Mouse (Mus musculus): ENCODE data around the gene Rcor3. TPM values are rescaled to one million over a fixed set of nuclear protein-coding genes. Genes with fewer than 3 reads are reported as not detected.

Rcor3 gene
- polyA plus RNA-seq, 1 experiment from 2014 or later = 25.1 TPM

DNA sequence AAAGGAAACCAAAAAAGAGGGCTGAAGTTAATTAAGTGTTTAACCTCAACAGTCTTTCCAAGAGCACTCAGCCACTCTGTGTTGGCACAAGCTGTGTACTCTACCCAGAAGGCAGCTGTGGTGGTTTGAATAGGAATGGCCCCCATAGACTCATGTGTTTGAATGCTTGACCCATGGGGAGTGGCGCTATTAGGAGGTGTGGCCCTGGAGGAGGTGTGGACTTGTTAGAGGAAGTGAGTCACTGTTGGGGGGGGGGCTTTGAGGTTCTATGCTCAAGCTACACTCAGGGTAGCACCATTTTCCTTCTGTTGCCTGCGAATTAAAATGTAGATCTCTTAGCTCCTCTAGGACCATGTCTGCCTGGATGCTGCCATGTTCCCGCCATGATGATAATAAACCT is 70.9 kb downstream of the Rcor3 start:
- Histone ChIP-seq H3K9me3 (0 out of 2 replicates have a peak, but pooled peaks cover 3% of the 10 kb centered on the region), H3K4me1 (replicated peaks) (peaks cover 19% of the 10 kb centered on the region), H3K36me3 (peaks cover 27% of the 10 kb centered on the region; the same call in 1 of the 2 replicates), H3K27ac (no peak overlapping the region), H3K9ac (replicated peaks) (no peak overlapping the region), H3K4me2 (no peak overlapping the region), H3K27me3 (no peaks in the 10 kb centered on the region), H3K4me3 (replicated peaks) (no peak overlapping the region)
- ATAC-seq (ENCODE audit: insufficient number of reproducible peaks, insufficient read depth, low FRiP score, low TSS enrichment, low read depth) = no peak
- WGBS = 90% methylated on average over 3 of the region's 3 CpGs

GRCm38 (mm10) chr1:192063209-192063946 is 74.5 kb downstream of the Rcor3 start:
- ATAC-seq (ENCODE audit: insufficient number of reproducible peaks, insufficient read depth, low FRiP score, low TSS enrichment, low read depth) = no peak
- 88% methylated on average over 8 of the region's 8 CpGs for WGBS
- H3K27me3 ChIP-seq = no peaks in the 10 kb centered on the region
- peaks cover 27% of the 10 kb centered on the region; the same call in 1 of the 2 replicates for H3K36me3 ChIP-seq
- H3K4me1 ChIP-seq (replicated peaks) = no peaks in the 10 kb centered on the region
- no peak overlapping the region for H3K27ac ChIP-seq
- H3K4me3 ChIP-seq (replicated peaks) = no peak overlapping the region
- 0 out of 2 replicates have a peak, but pooled peaks cover 3% of the 10 kb centered on the region for H3K9me3 ChIP-seq
- no peak overlapping the region for H3K4me2 ChIP-seq
- H3K9ac ChIP-seq (replicated peaks) = no peak overlapping the region

- Histone ChIP-seq H3K4me3 (replicated peaks) (no peak overlapping the region), H3K27ac (no peak overlapping the region), H3K9ac (replicated peaks) (no peak overlapping the region), H3K4me1 (replicated peaks) (no peaks in the 10 kb centered on the region), H3K27me3 (no peaks in the 10 kb centered on the region), H3K4me2 (no peak overlapping the region), H3K36me3 (peaks cover 27% of the 10 kb centered on the region; the same call in 1 of the 2 replicates), H3K9me3 (0 out of 2 replicates have a peak, but pooled peaks cover 3% of the 10 kb centered on the region)
- WGBS = 86% methylated on average over 14 of the region's 14 CpGs
- ATAC-seq (ENCODE audit: insufficient number of reproducible peaks, insufficient read depth, low FRiP score, low TSS enrichment, low read depth) = no peak
These were observed 75.2 kb downstream of the Rcor3 start for GRCm38 (mm10) chr1:192062682-192063081.

DNA sequence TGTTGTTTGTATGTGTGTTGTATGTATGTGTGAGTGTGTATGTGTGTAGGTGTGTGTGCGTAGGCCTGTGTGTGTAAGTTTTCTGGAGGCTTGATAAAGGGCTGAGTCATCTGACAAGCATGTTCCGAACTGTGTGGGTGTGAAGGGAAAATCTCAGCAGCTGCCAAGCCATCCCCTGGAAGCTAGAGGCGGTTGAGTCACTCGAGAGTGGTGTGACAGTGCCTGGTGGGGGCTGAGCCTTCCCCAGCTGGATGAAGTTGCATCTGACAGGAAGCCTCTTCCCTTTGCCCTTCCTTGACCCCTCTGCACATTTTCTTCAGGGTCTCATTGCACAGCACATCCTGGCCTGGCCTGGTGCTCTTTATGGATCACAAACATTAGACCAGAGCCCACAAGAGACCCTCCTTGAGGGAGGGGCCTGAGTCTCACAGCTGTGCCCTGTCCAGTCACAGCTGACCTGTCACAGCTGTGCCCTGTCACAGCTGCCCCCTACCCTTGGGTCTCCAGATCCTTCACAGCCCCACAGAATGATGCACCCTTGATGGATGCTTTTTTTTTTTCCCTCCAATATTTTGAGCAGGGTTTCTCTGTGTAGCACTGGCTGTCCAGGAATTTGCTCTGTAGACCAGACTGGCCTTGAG is 76.1 kb downstream of the Rcor3 start:
- Histone ChIP-seq H3K9me3 (0 out of 2 replicates have a peak, but pooled peaks cover 3% of the 10 kb centered on the region), H3K4me1 (replicated peaks) (no peaks in the 10 kb centered on the region), H3K4me2 (no peak overlapping the region), H3K9ac (replicated peaks) (no peak overlapping the region), H3K36me3 (peaks cover 31% of the 10 kb centered on the region), H3K4me3 (replicated peaks) (no peak overlapping the region), H3K27ac (no peak overlapping the region), H3K27me3 (no peaks in the 10 kb centered on the region)
- ATAC-seq (ENCODE audit: insufficient number of reproducible peaks, insufficient read depth, low FRiP score, low TSS enrichment, low read depth) = peak; percentile 42; the same call in 1 of the 2 replicates
- 81% methylated on average over 4 of the region's 4 CpGs for WGBS

DNA sequence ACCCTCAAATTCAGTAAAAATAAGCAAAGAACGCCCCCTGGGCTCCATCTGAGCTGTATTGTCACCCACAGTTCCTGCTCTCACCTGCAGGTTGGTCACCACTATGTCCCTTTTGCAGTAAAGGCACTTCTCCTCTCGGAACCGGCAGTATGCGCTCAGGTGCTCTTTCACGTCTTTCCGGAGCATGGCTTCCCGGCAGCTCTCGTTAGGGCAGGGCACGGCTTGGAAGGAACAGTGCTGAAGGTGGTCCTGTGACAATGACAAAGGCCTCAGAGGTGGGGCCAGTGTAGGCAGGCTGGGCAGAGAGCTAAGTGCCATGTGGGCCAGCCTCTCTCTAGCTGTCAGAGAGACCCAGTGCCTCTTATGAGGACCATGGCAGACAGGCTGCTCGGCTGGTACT is 79.0 kb downstream of the Rcor3 start:
- Histone ChIP-seq H3K4me3 (replicated peaks) (no peak overlapping the region), H3K27ac (no peak overlapping the region), H3K4me1 (replicated peaks) (no peaks in the 10 kb centered on the region), H3K9me3 (0 out of 2 replicates have a peak, but pooled peaks cover 3% of the 10 kb centered on the region), H3K9ac (replicated peaks) (no peak overlapping the region), H3K36me3 (peaks cover 12% of the 10 kb centered on the region), H3K4me2 (no peak overlapping the region), H3K27me3 (no peaks in the 10 kb centered on the region)
- WGBS = 83% methylated on average over 10 of the region's 10 CpGs
- ATAC-seq (ENCODE audit: insufficient number of reproducible peaks, insufficient read depth, low FRiP score, low TSS enrichment, low read depth) = no peak

DNA sequence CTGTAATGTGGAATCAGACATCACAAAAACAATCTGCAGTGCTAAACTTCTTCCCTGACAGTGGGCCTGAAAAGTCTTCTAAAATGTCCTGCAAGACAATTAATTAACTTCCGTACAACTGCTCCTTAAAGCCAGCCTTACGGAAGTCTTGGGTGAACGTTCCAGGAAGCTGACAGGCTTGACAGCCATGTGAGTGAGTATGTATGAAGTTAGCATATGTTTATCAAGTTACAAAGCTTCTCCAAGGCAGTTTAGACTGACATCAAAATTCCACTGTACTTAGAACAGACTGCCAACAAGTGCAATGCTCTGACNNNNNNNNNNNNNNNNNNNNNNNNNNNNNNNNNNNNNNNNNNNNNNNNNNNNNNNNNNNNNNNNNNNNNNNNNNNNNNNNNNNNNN is 84.1 kb downstream of the Rcor3 start:
- Histone ChIP-seq H3K9ac (replicated peaks) (no peak overlapping the region), H3K4me1 (replicated peaks) (no peaks in the 10 kb centered on the region), H3K27ac (no peak overlapping the region), H3K36me3 (peaks cover 6% of the 10 kb centered on the region), H3K27me3 (no peaks in the 10 kb centered on the region), H3K4me3 (replicated peaks) (no peak overlapping the region), H3K9me3 (no peaks in the 10 kb centered on the region), H3K4me2 (no peak overlapping the region)
- 58% methylated on average over 3 of the region's 3 CpGs for WGBS
- ATAC-seq (ENCODE audit: insufficient number of reproducible peaks, insufficient read depth, low FRiP score, low TSS enrichment, low read depth) = no peak

DNA sequence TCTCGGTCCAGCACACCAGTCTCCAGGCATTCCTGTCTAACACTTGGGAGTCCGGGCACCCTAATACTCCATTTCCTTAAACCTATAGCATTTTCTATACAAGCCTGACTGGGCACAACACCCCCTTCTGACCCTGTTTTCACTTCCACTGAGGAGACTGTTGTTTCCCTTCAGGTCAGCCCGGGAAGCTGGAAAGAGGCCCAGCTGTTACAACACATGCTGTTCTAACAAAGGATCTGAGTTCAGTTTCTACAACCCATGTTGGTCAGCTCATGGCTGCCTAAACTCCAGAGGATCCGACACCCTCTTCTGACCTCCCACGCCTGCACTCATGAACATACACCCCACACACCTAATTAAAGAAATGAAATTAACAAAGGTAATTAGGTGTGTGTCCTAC is 84.9 kb downstream of the Rcor3 start:
- H3K4me3 ChIP-seq (replicated peaks) = no peak overlapping the region
- no peaks in the 10 kb centered on the region for H3K4me1 ChIP-seq (replicated peaks)
- no peak for ATAC-seq (ENCODE audit: insufficient number of reproducible peaks, insufficient read depth, low FRiP score, low TSS enrichment, low read depth)
- no peak overlapping the region for H3K9ac ChIP-seq (replicated peaks)
- H3K4me2 ChIP-seq = no peak overlapping the region
- no peak overlapping the region for H3K27ac ChIP-seq
- H3K36me3 ChIP-seq = peaks cover 6% of the 10 kb centered on the region
- WGBS = 91% methylated on average over 5 of the region's 5 CpGs
- H3K9me3 ChIP-seq = no peaks in the 10 kb centered on the region
- no peaks in the 10 kb centered on the region for H3K27me3 ChIP-seq

- Histone ChIP-seq H3K4me3 (replicated peaks) (no peak overlapping the region), H3K9ac (replicated peaks) (no peak overlapping the region), H3K36me3 (peaks cover 6% of the 10 kb centered on the region), H3K9me3 (no peaks in the 10 kb centered on the region), H3K4me1 (replicated peaks) (no peaks in the 10 kb centered on the region), H3K4me2 (no peak overlapping the region), H3K27ac (no peak overlapping the region), H3K27me3 (no peaks in the 10 kb centered on the region)
- WGBS = 92% methylated on average over 8 of the region's 8 CpGs
- no peak for ATAC-seq (ENCODE audit: insufficient number of reproducible peaks, insufficient read depth, low FRiP score, low TSS enrichment, low read depth)
These were observed 85.4 kb downstream of the Rcor3 start for GRCm38 (mm10) chr1:192052461-192052860.

Other genes with a start within 250 kb of the Rcor3 start
- 2.8 and 3.4 TPM in 2 replicates for gene Slc30a1, start 231.3 kb downstream of the Rcor3 start, polyA plus RNA-seq (2016; fragmentation: Nextera tagmentation; extraction: Ambion mirVana)
- 0.12 and 0.49 TPM in 2 replicates for gene Rd3, start 160.7 kb downstream of the Rcor3 start, polyA plus RNA-seq (2016; fragmentation: Nextera tagmentation; extraction: Ambion mirVana)
- gene Traf5, start 45.5 kb downstream of the Rcor3 start, polyA plus RNA-seq (2016; fragmentation: Nextera tagmentation; extraction: Ambion mirVana) = 11.1 and 12.8 TPM in 2 replicates
- gene Kcnh1, start 52.7 kb upstream of the Rcor3 start, polyA plus RNA-seq (2016; fragmentation: Nextera tagmentation; extraction: Ambion mirVana) = 0.35 and 0.59 TPM in 2 replicates